Mouse (Mus musculus) midbrain, embryonic 14.5 days (tissue): ENCODE results near the gene Tmc3. TPM values are rescaled to one million over a fixed set of nuclear protein-coding genes. Genes with fewer than 3 reads are reported as not detected.

Experiments used
- ATAC-seq: fragments of 200-750 bp; cut with Nextera tagmentation; 2 replicates; pipeline ENCODE4 v1.8.0; 2017; ENCODE audit warnings: moderate number of reproducible peaks, moderate library complexity; ENCODE audit not compliant: low FRiP score, low TSS enrichment
- DNase-seq: peaks from one replicate; pipeline ENCODE4 v3.0.0-alpha.2; 2015
- H3K27ac ChIP-seq: fragments of 300-500 bp; sonication (generic); replicated peaks from 2 replicates; pipeline ENCODE4 v1.5.1; 2014; ENCODE audit warnings: mild to moderate bottlenecking, low read depth, low read length, moderate library complexity
- H3K27me3 ChIP-seq: fragments of 300-500 bp; sonication (generic); 2 replicates; pipeline ENCODE4 v1.6.1; 2014; ENCODE audit warnings: low read length, control low read depth, mixed read lengths; ENCODE audit not compliant: control insufficient read depth, insufficient read depth
- H3K36me3 ChIP-seq: fragments of 300-500 bp; sonication (generic); 2 replicates; pipeline ENCODE4 v1.6.1; 2014; ENCODE audit warnings: low read length, control low read depth; ENCODE audit not compliant: control insufficient read depth, insufficient read depth
- H3K4me1 ChIP-seq: fragments of 300-500 bp; sonication (generic); 2 replicates; pipeline ENCODE4 v1.6.1; 2014; ENCODE audit warnings: mild to moderate bottlenecking, antibody characterized with exemption, low read length, control low read depth; ENCODE audit not compliant: control insufficient read depth, insufficient read depth
- H3K4me2 ChIP-seq: fragments of 300-500 bp; sonication (generic); 2 replicates; pipeline ENCODE4 v1.6.1; 2014; ENCODE audit warnings: mild to moderate bottlenecking, low read length, moderate library complexity
- H3K4me3 ChIP-seq: fragments of 300-500 bp; sonication (generic); replicated peaks from 2 replicates; pipeline ENCODE4 v1.5.1; 2014; ENCODE audit warnings: low read depth, low read length
- H3K9ac ChIP-seq: fragments of 300-500 bp; sonication (generic); replicated peaks from 2 replicates; pipeline ENCODE4 v1.6.1; 2014; ENCODE audit warnings: mild to moderate bottlenecking, low read length, moderate library complexity
- H3K9me3 ChIP-seq: fragments of 300-500 bp; sonication (generic); 2 replicates; pipeline ENCODE4 v1.6.1; 2016; ENCODE audit warnings: low read length, control low read depth, mixed read lengths; ENCODE audit not compliant: control insufficient read depth
- WGBS: fragments of 180-500 bp; shearing (Covaris S2); extraction: QIAGEN DNeasy Blood & Tissue Kit; methylation state at CpG from one replicate; pipeline ENCODE4 v1.1.7; 2014; 5-methylcytosine and 5-hydroxymethylcytosine counted together
- polyA plus RNA-seq: library from polyadenylated mRNA; unstranded; fragments of >200 nt; fragmentation: Nextera tagmentation; extraction: Ambion mirVana; gene quantifications from 2 replicates; pipeline ENCODE4 v1.2.1, GENCODE M21; 2014

Gene Tmc3
- polyA plus RNA-seq: 0.16 and 0.25 TPM in 2 replicates

DNA sequence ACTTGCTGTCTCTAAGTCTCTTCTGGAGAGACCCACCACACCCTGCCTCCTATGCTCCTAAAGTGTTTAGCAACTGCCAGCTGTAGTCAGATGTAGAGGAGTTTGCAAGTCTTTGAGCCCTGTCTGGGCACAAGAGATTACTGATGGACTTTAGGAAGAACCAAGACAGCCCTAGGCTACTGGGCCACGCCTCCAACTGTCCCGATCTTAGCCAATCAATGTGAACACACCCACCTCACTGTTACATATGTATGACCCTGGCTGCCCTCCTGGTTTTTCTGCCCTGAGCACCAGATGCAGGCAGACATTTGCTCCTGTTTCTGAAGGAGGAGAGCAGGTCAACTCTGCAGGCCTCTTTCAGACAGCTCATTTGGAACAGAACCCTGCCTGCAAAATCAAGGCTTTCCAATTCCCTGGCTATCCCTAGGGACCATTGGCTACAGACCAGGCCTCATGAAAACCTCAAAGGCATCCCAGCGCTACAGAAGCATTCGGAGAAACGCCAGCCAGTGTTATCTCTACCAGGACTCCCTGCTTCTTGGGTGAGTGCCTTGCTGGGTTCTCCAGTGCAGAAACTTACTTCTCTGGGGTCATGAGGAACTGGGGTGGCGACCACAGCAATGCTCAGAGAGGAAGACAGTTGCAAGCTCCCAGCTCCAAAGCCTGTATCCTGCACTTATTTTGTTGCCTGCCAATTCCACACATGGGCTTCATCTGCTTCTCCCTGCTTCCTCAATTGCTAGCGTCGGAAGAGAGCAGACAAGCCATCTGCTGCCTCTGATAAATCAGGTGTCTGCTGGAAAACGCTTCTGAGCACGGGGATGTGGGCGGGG is at the start of gene Tmc3:
Tmc3 (plus strand) TSS at position 289 of the 833 bp plus-strand sequence.
- peak; percentile 28 for DNase-seq
- Histone ChIP-seq H3K36me3 (no peaks in the 10 kb centered on the region), H3K27me3 (no peaks in the 10 kb centered on the region), H3K4me2 (no peak within 1 kb of the TSS), H3K4me1 (no peaks in the 10 kb centered on the region; the same call in 1 of the 2 replicates), H3K9ac (no peak within 1 kb of the TSS), H3K4me3 (no peak within 1 kb of the TSS), H3K27ac (no peak within 1 kb of the TSS), H3K9me3 (no peaks in the 10 kb centered on the region)
- 54% methylated on average over 11 of the region's 11 CpGs for WGBS
- ATAC-seq: no peak

DNA sequence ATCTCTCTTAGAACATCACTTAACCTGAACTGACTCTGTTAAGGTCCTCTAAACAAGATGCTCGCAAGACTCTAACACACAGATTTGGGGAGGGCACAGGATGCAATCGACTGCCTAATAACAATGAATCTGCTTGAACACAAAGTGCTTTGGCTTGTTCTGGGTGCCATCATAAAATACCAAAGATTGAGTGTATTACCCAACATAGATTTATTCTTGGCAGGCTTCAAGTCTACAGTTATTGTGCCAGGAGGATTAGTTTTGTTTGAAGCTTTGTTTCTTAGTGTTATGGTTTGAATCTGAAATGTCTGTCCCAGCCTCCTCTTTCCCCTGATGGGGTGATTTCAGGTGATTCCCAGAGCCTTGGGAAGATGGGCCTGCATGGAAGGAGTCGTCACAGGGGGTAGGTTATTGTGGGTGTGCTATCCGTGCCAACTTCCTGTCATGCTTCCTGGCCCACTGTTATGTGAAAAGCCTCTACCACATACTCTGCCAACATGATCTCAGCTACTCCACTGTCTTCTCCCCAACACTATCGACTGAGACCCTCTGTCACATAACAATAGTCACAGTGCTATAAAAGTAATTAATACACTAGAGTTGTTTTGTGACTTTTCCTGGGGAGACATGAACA is 43.1 kb upstream of the Tmc3 start:
- 81% methylated on average over 5 of the region's 5 CpGs for WGBS
- H3K9me3 ChIP-seq: no peaks in the 10 kb centered on the region
- ATAC-seq: no peak
- no peak overlapping the region for H3K27ac ChIP-seq
- DNase-seq: no peak
- no peaks in the 10 kb centered on the region for H3K27me3 ChIP-seq
- H3K36me3 ChIP-seq: no peaks in the 10 kb centered on the region
- H3K4me3 ChIP-seq: no peak overlapping the region
- no peaks in the 10 kb centered on the region for H3K4me1 ChIP-seq
- H3K4me2 ChIP-seq: no peak overlapping the region
- H3K9ac ChIP-seq: no peak overlapping the region

GRCm38 (mm10) chr7:83548686-83549352 is 35.9 kb upstream of the Tmc3 start:
- Histone ChIP-seq H3K27me3 (no peaks in the 10 kb centered on the region), H3K4me2 (peak overlapping the region; percentile 55), H3K9ac (peak overlapping the region; percentile 54; the same call in 1 of the 2 replicates), H3K4me3 (no peak overlapping the region), H3K36me3 (no peaks in the 10 kb centered on the region), H3K27ac (peak overlapping the region; percentile 91), H3K9me3 (no peaks in the 10 kb centered on the region), H3K4me1 (peaks cover 16% of the 10 kb centered on the region)
- ATAC-seq: peak; percentile 64
- DNase-seq: peak; percentile 61
- WGBS: 34% methylated on average over 7 of the region's 7 CpGs

DNA sequence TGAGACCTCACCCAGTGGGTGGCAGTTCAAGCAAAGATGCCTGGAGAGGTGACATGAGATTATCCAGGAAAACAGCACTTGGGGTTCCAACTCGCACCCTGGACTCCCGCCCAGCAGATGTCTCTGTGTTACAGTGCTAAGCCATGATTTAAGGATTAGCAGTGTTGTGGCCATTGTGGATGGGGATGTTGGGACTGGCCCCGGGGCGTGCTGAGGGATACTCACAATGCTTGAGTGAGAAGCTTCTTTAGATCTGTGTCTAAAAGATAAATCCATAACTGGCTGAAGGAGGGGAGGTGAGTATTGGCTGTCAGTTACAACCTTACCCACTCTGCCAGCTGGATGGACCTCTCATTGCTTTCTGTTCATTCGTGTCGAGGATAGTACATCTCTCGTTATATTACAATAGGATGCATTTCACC is 35.4 kb upstream of the Tmc3 start:
- no peaks in the 10 kb centered on the region for H3K36me3 ChIP-seq
- 29% methylated on average over 7 of the region's 7 CpGs for WGBS
- DNase-seq (peak; percentile 71), ATAC-seq (peak; percentile 44)
- H3K27ac ChIP-seq: peak overlapping the region; percentile 91
- peak overlapping the region; percentile 55 for H3K4me2 ChIP-seq
- peaks cover 16% of the 10 kb centered on the region for H3K4me1 ChIP-seq
- H3K4me3 ChIP-seq: peak overlapping the region; percentile 23
- H3K9ac ChIP-seq: peak overlapping the region; percentile 54
- no peaks in the 10 kb centered on the region for H3K27me3 ChIP-seq
- no peaks in the 10 kb centered on the region for H3K9me3 ChIP-seq

DNA sequence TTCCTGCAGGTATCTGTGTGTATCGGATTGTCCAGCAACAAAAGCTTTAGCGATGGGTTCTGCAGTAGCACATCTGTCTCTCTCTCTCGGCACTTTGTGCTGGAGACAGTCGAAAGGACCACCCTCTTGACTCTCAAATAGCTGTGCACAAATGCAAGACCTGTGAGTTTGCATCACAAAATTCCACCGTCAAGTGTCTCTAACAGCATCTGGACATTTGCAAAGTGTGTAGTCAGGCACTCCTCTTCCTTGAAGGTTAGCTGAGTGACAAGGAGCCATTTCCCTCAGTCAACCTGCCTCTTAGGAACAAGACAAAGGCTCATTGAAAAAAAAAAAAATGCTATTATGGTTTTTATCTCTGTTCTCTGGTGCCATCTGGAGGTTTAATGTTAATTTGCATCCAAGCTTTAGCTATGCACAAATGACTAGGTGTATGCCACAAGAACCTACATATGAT is 34.7 kb upstream of the Tmc3 start:
- ATAC-seq (peak; percentile 55), DNase-seq (peak; percentile 93)
- no peaks in the 10 kb centered on the region for H3K27me3 ChIP-seq
- peak overlapping the region; percentile 23 for H3K4me3 ChIP-seq
- 28% methylated on average over 5 of the region's 5 CpGs for WGBS
- no peaks in the 10 kb centered on the region for H3K9me3 ChIP-seq
- peak overlapping the region; percentile 55 for H3K4me2 ChIP-seq
- H3K27ac ChIP-seq: peak overlapping the region; percentile 91
- H3K4me1 ChIP-seq: peaks cover 16% of the 10 kb centered on the region
- peak overlapping the region; percentile 54 for H3K9ac ChIP-seq
- no peaks in the 10 kb centered on the region for H3K36me3 ChIP-seq

- ATAC-seq (no peak), DNase-seq (no peak)
- no peak overlapping the region for H3K4me2 ChIP-seq
- no peaks in the 10 kb centered on the region for H3K36me3 ChIP-seq
- 93% methylated on average over 6 of the region's 6 CpGs for WGBS
- no peaks in the 10 kb centered on the region for H3K27me3 ChIP-seq
- H3K9ac ChIP-seq: no peak overlapping the region
- H3K27ac ChIP-seq: no peak overlapping the region
- H3K4me3 ChIP-seq: no peak overlapping the region
- peaks cover 4% of the 10 kb centered on the region; the same call in 1 of the 2 replicates for H3K4me1 ChIP-seq
- no peaks in the 10 kb centered on the region for H3K9me3 ChIP-seq
Observed at GRCm38 (mm10) chr7:83554477-83554876, 30.2 kb upstream of the Tmc3 start.

GRCm38 (mm10) chr7:83556488-83556887 is 28.2 kb upstream of the Tmc3 start:
- Histone ChIP-seq H3K36me3 (no peaks in the 10 kb centered on the region), H3K4me2 (no peak overlapping the region), H3K9me3 (no peaks in the 10 kb centered on the region), H3K4me3 (no peak overlapping the region), H3K27me3 (no peaks in the 10 kb centered on the region), H3K9ac (no peak overlapping the region), H3K4me1 (no peaks in the 10 kb centered on the region), H3K27ac (no peak overlapping the region)
- no peak for ATAC-seq
- DNase-seq: no peak
- WGBS: 88% methylated on average over 2 of the region's 2 CpGs

DNA sequence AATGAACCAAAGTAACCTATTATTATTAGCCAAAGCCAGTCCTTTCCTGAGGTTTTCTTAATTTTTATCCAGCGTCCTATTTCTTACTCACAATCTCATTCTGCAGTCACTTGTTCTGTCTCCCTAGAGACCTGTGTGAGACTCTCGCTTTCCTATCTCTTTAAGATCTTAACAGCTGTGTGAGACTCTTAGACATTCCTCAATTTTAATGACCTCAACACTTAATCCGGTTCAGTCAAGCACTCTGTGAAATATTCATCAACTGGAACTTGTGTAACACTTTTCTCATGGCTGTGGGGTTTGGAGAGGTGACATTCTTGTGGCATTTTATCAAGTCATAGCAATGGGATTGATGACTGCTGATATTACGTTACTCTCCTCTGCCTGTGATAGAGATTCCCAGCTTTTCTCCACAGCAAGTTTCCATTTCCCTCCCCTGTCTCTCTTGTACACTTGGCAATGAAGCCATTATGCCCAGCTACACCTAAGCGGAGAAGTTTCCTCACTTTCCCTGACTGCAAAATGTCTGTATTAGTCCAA is 25.9 kb upstream of the Tmc3 start:
- H3K36me3 ChIP-seq: no peaks in the 10 kb centered on the region
- H3K9me3 ChIP-seq: no peaks in the 10 kb centered on the region
- WGBS: 46% methylated on average over 5 of the region's 5 CpGs
- DNase-seq: no peak
- no peak overlapping the region for H3K4me2 ChIP-seq
- no peaks in the 10 kb centered on the region for H3K27me3 ChIP-seq
- no peak for ATAC-seq
- no peak overlapping the region for H3K4me3 ChIP-seq
- H3K27ac ChIP-seq: no peak overlapping the region
- H3K9ac ChIP-seq: no peak overlapping the region
- H3K4me1 ChIP-seq: no peaks in the 10 kb centered on the region
